Mouse (Mus musculus): ENCODE data around the gene Syngap1. TPM values are rescaled to one million over a fixed set of nuclear protein-coding genes. Genes with fewer than 3 reads are reported as not detected.
A peak's percentile ranks its signal among the peaks of the same experiment; 100 is the strongest.

The Syngap1 gene
- polyA plus RNA-seq, 1 experiment from 2014 or later: 2.2 TPM

GRCm38 (mm10) chr17:26995562-26995961 is 54.5 kb downstream of the Syngap1 start:
- Histone ChIP-seq H3K4me2 (replicated peaks) (no peak overlapping the region), H3K9ac (no peak overlapping the region), H3K4me3 (replicated peaks) (no peak overlapping the region), H3K27ac (replicated peaks) (no peak overlapping the region), H3K4me1 (peaks cover 6% of the 10 kb centered on the region; the same call in 1 of the 2 replicates), H3K27me3 (no peaks in the 10 kb centered on the region), H3K9me3 (replicated peaks) (no peaks in the 10 kb centered on the region), H3K36me3 (no peaks in the 10 kb centered on the region)
- peak; percentile 49; the same call in 1 of the 2 replicates for ATAC-seq (ENCODE audit: insufficient number of reproducible peaks, low FRiP score, low TSS enrichment, low read depth)
- WGBS: 69% methylated on average over 8 of the region's 8 CpGs

- WGBS: 71% methylated on average over 4 of the region's 4 CpGs
- no peaks in the 10 kb centered on the region for H3K9me3 ChIP-seq (replicated peaks)
- no peak for ATAC-seq (ENCODE audit: insufficient number of reproducible peaks, low FRiP score, low TSS enrichment, low read depth)
These were observed 56.6 kb downstream of the Syngap1 start for GRCm38 (mm10) chr17:26997661-26998060.

DNA sequence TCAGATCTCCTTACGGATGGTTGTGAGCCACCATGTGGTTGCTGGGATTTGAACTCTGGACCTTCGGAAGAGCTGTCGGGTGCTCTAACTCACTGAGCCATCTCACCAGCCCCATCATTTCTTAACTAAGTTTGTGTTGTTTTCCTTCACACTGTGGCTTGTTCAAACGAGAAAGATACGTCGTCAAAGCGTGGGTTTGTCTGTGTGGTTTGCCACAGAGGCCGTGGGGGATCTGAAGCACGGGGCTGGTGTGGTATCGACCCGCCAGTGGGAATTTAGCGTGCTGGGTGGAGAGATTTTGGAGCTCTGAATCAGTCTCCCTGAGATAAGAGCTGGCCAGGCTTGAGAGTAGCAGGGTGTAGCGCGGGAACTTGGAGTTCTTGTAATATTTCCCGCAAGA is 57.2 kb downstream of the Syngap1 start:
- H3K27ac ChIP-seq (replicated peaks): no peak overlapping the region
- H3K4me2 ChIP-seq (replicated peaks): no peak overlapping the region
- H3K9ac ChIP-seq: no peak overlapping the region
- 78% methylated on average over 15 of the region's 15 CpGs for WGBS
- no peak overlapping the region for H3K4me3 ChIP-seq (replicated peaks)
- no peak for ATAC-seq (ENCODE audit: insufficient number of reproducible peaks, low FRiP score, low TSS enrichment, low read depth)
- no peaks in the 10 kb centered on the region for H3K27me3 ChIP-seq
- no peaks in the 10 kb centered on the region for H3K36me3 ChIP-seq
- peaks cover 6% of the 10 kb centered on the region; the same call in 1 of the 2 replicates for H3K4me1 ChIP-seq
- H3K9me3 ChIP-seq (replicated peaks): no peaks in the 10 kb centered on the region

More at GRCm38 (mm10) chr17:26997661-26998060, 56.6 kb downstream of the Syngap1 start:
- Histone ChIP-seq H3K27me3 (no peaks in the 10 kb centered on the region), H3K4me3 (replicated peaks) (no peak overlapping the region), H3K4me1 (peaks cover 6% of the 10 kb centered on the region; the same call in 1 of the 2 replicates), H3K9ac (no peak overlapping the region), H3K4me2 (replicated peaks) (no peak overlapping the region), H3K27ac (replicated peaks) (no peak overlapping the region), H3K36me3 (no peaks in the 10 kb centered on the region)

- Histone ChIP-seq H3K27me3 (no peaks in the 10 kb centered on the region), H3K4me2 (replicated peaks) (peak overlapping the region; percentile 0; the same call in 1 of the 2 replicates), H3K4me3 (replicated peaks) (no peak overlapping the region), H3K9me3 (replicated peaks) (no peaks in the 10 kb centered on the region), H3K27ac (replicated peaks) (no peak overlapping the region), H3K9ac (no peak overlapping the region), H3K36me3 (no peaks in the 10 kb centered on the region), H3K4me1 (no peaks in the 10 kb centered on the region)
- WGBS: 62% methylated on average over 12 of the region's 12 CpGs
- no peak for ATAC-seq (ENCODE audit: insufficient number of reproducible peaks, low FRiP score, low TSS enrichment, low read depth)
These were observed 58.9 kb downstream of the Syngap1 start for GRCm38 (mm10) chr17:26999996-27000395.

DNA sequence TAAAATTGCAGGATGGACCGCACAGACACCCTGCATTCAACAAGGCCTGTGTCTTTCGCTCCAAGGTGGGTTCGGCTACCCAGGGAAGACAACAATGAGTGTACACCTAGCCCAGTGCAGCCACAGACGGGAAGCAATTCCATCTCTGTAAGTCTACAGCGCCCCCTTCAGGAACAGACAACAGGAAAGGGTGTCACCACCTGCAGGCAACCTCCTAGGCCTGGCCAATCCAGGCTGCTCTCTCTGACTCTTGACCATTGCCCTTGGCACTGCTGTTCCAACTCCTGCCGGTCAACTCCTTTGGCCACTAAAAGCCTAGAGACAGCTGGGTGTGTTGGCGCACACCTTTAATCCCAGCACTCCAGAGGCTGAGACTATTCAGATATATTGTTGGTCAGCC is 60.1 kb downstream of the Syngap1 start:
- H3K4me2 ChIP-seq (replicated peaks): no peak overlapping the region
- H3K9me3 ChIP-seq (replicated peaks): no peaks in the 10 kb centered on the region
- H3K4me3 ChIP-seq (replicated peaks): no peak overlapping the region
- no peaks in the 10 kb centered on the region for H3K36me3 ChIP-seq
- H3K4me1 ChIP-seq: no peaks in the 10 kb centered on the region
- no peaks in the 10 kb centered on the region for H3K27me3 ChIP-seq
- no peak for ATAC-seq (ENCODE audit: insufficient number of reproducible peaks, low FRiP score, low TSS enrichment, low read depth)
- no peak overlapping the region for H3K9ac ChIP-seq
- 80% methylated on average over 7 of the region's 7 CpGs for WGBS
- no peak overlapping the region for H3K27ac ChIP-seq (replicated peaks)

GRCm38 (mm10) chr17:27001889-27002288 is 60.8 kb downstream of the Syngap1 start:
- Histone ChIP-seq H3K9me3 (replicated peaks) (no peaks in the 10 kb centered on the region), H3K27ac (replicated peaks) (no peak overlapping the region), H3K27me3 (no peaks in the 10 kb centered on the region), H3K4me3 (replicated peaks) (no peak overlapping the region), H3K36me3 (no peaks in the 10 kb centered on the region), H3K4me1 (no peaks in the 10 kb centered on the region), H3K9ac (no peak overlapping the region), H3K4me2 (replicated peaks) (no peak overlapping the region)
- no peak for ATAC-seq (ENCODE audit: insufficient number of reproducible peaks, low FRiP score, low TSS enrichment, low read depth)
- WGBS: 51% methylated on average over 6 of the region's 6 CpGs

DNA sequence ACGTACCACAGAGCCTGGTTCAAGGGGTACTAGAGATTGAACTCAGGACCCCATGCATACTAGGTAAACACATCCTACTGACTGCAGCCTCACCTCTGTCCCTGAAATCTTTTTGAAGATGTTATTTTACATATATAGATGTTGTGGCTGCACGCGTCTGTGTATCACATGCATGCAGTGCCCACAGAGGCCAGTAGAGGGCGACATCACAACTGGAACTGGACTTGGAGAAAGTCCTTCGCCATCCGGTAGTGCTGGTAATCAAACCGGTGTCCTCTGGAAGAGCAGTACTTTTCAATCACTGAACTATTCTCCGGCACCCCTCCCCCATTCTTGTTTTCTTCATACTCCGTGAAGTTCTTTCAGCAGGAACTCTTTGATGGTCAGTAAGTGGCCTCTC is 63.4 kb downstream of the Syngap1 start:
- H3K27ac ChIP-seq (replicated peaks): no peak overlapping the region
- no peak overlapping the region for H3K4me3 ChIP-seq (replicated peaks)
- ATAC-seq (ENCODE audit: insufficient number of reproducible peaks, low FRiP score, low TSS enrichment, low read depth): no peak
- H3K9ac ChIP-seq: no peak overlapping the region
- no peaks in the 10 kb centered on the region for H3K27me3 ChIP-seq
- WGBS: 35% methylated on average over 9 of the region's 9 CpGs
- H3K36me3 ChIP-seq: no peaks in the 10 kb centered on the region
- H3K4me2 ChIP-seq (replicated peaks): no peak overlapping the region
- no peaks in the 10 kb centered on the region for H3K9me3 ChIP-seq (replicated peaks)
- H3K4me1 ChIP-seq: no peaks in the 10 kb centered on the region

DNA sequence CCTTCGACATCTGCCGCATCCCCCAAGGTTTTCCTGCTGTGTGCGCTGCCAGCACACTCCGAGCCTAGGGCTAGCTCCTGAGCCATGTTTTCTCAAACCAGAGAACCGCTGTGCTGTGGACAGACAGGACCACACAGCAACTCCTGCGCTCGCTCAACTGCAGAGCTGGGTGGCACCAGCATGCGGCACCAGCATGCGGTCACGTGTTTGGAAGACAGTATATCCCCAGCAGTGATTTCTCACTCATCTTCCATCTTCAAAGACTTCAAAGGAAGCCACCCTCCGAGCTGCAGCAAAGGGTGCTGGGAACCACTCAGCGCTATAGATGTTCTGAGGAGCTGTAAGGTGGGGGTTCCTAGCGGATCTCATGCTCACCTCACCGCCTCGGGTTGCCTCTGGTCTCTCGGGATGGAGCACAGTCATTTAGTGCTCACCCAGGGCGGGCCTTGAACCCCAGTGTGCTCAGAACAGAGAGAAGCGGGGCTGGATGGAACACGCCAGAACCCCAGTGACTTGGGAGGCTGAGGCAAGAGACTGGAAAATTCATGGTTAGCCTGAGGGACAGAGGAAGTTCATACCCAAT is 63.9 kb downstream of the Syngap1 start:
- Histone ChIP-seq H3K9me3 (replicated peaks) (no peaks in the 10 kb centered on the region), H3K4me3 (replicated peaks) (no peak overlapping the region), H3K27me3 (no peaks in the 10 kb centered on the region), H3K27ac (replicated peaks) (no peak overlapping the region), H3K4me1 (no peaks in the 10 kb centered on the region), H3K36me3 (no peaks in the 10 kb centered on the region), H3K9ac (no peak overlapping the region), H3K4me2 (replicated peaks) (no peak overlapping the region)
- 40% methylated on average over 19 of the region's 19 CpGs for WGBS
- ATAC-seq (ENCODE audit: insufficient number of reproducible peaks, low FRiP score, low TSS enrichment, low read depth): no peak; the same call in 1 of the 2 replicates

DNA sequence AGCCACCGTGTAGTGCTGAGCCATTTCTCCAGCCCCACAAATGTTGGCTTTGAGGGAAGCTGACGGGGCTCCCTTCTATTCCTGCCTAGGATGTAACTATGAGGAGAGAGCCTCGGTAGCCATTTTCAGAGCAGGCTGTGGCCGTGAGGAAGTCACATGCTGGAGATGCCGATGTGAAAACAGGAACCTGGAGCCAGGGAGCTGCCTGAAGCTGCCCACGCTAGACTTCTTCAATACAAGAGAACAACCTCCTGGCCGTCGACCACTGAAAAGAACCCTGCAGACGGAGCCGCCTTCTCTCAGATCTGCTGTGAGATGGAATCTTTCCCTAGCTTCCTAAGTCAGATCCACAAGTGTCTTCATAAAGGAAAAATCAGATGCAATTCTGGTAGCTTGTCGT is 64.6 kb downstream of the Syngap1 start:
- WGBS: 56% methylated on average over 11 of the region's 11 CpGs
- no peaks in the 10 kb centered on the region for H3K9me3 ChIP-seq (replicated peaks)
- no peaks in the 10 kb centered on the region for H3K36me3 ChIP-seq

GRCm38 (mm10) chr17:27008277-27008676 is 67.2 kb downstream of the Syngap1 start:
- no peak for ATAC-seq (ENCODE audit: insufficient number of reproducible peaks, low FRiP score, low TSS enrichment, low read depth)
- 70% methylated on average over 2 of the region's 2 CpGs for WGBS
- H3K4me1 ChIP-seq: no peaks in the 10 kb centered on the region

More for the DNA sequence above, 64.6 kb downstream of the Syngap1 start:
- Histone ChIP-seq H3K9ac (no peak overlapping the region), H3K4me2 (replicated peaks) (no peak overlapping the region), H3K4me1 (no peaks in the 10 kb centered on the region), H3K27me3 (no peaks in the 10 kb centered on the region), H3K27ac (replicated peaks) (no peak overlapping the region), H3K4me3 (replicated peaks) (no peak overlapping the region)
- no peak for ATAC-seq (ENCODE audit: insufficient number of reproducible peaks, low FRiP score, low TSS enrichment, low read depth)

GRCm38 (mm10) chr17:27011167-27011566 is 70.1 kb downstream of the Syngap1 start:
- Histone ChIP-seq H3K4me3 (replicated peaks) (no peak overlapping the region), H3K9me3 (replicated peaks) (no peaks in the 10 kb centered on the region), H3K9ac (no peak overlapping the region), H3K27me3 (no peaks in the 10 kb centered on the region), H3K27ac (replicated peaks) (no peak overlapping the region), H3K4me1 (no peaks in the 10 kb centered on the region), H3K36me3 (no peaks in the 10 kb centered on the region), H3K4me2 (replicated peaks) (no peak overlapping the region)
- ATAC-seq (ENCODE audit: insufficient number of reproducible peaks, low FRiP score, low TSS enrichment, low read depth): no peak
- 85% methylated on average over 10 of the region's 10 CpGs for WGBS

More at GRCm38 (mm10) chr17:27008277-27008676, 67.2 kb downstream of the Syngap1 start:
- Histone ChIP-seq H3K4me2 (replicated peaks) (no peak overlapping the region), H3K4me3 (replicated peaks) (no peak overlapping the region), H3K9ac (no peak overlapping the region), H3K36me3 (no peaks in the 10 kb centered on the region), H3K27me3 (no peaks in the 10 kb centered on the region), H3K27ac (replicated peaks) (no peak overlapping the region), H3K9me3 (replicated peaks) (no peaks in the 10 kb centered on the region)

Measured in embryonic facial prominence, embryonic 15.5 days (tissue).